Mouse (Mus musculus): ENCODE results near the gene Ackr2. TPM values are rescaled to one million over a fixed set of nuclear protein-coding genes. Genes with fewer than 3 reads are reported as not detected.

Ackr2 gene
- total RNA-seq, 2 experiments from 2014 or later, result not detected

DNA sequence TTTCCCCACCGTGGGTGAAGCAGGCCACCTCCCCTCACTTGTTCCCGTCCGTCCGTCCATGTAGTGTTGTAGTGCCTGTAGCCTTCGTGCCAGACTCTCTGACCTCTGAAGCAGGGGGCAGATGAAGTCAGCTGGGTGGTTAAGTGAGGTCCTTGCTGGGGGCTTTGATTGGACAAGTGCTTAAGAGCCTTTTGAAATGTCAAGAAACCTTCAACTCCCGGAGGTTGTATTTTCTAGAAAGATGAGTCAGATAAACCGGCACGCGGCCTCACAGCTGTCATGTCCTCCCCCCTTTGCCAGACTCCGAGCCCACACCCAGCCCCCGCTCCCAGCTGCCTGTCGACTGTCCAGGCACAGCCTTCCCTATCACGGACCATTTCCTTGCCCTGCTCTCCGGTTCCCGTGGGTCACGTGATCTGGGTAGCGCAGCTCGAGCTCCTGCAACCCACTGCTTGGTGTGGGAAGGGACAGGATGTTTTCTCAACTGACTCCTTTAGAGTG lies 7.7 kb upstream of the Ackr2 start:
- peak; percentile 40; the same call in 1 of the 2 replicates for ATAC-seq (ENCODE audit: poor library complexity, severe bottlenecking)

DNA sequence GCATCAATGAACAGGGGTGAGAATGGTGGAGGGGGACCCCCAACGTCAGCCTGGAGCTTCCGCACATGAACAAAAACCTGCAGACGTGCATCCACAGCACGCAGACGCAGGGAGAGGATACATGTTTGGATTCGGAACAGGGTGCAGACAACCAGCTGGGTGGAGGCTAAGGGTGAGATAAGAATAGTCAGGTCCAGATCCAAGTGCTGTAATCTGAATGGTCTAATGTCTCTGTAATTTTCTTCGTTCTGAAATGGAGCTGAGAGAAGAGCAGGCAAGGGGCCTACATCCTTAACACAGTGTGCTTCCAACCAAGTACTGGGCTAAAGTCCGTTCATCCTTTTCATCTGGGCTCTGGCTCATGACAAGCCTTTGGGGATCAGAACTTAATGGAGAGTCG lies 6.9 kb upstream of the Ackr2 start:
- ATAC-seq (ENCODE audit: poor library complexity, severe bottlenecking), result no peak

DNA sequence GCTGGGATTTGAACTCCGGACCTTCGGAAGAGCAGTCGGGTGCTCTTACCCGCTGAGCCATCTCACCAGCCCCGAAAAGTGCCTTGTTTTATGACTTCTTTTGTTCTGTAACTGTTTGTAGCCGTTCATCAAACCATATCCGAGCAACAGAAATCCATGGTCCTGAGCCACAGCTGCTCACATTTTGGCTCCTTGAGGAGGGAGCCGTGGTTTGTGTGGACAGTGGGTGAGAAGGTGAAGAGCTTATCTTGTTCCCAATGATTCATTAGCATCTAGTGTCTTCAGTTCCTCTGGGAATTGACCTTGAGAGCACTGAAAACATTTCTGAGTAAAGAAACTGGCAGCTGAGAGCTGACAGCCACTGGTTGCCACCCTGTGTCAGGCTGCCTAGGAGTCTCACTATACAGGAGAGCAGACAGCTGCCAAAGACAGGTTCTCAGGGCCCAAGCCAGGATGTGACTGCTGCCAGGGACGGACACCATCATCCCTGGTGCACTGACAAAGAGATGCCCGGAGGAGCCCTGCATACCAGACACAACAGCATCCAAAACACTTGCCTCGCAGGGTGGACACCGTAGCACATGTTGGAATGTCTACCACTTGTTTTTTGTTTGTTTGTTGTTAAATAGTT lies 6.0 kb upstream of the Ackr2 start:
- ATAC-seq (ENCODE audit: poor library complexity, severe bottlenecking), result no peak

- ATAC-seq (ENCODE audit: poor library complexity, severe bottlenecking), result no peak
These were observed 3.7 kb upstream of the Ackr2 start for GRCm38 (mm10) chr9:121894447-121894846.

- no peak for ATAC-seq (ENCODE audit: poor library complexity, severe bottlenecking)
These were observed 2.7 kb upstream of the Ackr2 start for GRCm38 (mm10) chr9:121895392-121895993.

DNA sequence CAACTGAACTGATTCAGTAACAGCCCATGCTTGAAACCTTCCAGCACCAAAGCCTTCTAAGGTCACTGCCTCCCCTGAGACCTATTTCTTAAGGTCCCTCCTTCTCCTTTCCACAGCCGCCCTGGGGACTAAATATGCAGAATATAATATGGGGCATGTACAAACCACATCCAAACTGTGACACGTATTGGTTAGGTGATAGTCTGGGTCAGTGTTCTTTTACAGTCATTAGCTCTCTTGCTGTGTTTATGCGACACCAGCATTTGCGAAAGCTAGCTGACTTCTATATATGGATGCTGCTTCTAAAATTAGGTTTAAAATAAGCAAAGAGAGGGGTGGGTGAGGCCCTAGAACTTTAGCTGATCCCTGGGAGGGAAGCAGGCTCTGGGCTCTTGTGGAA lies 1.3 kb upstream of the Ackr2 start:
- ATAC-seq (ENCODE audit: poor library complexity, severe bottlenecking), result no peak

GRCm38 (mm10) chr9:121899306-121899705 lies 1.2 kb downstream of the Ackr2 start:
- no peak for ATAC-seq (ENCODE audit: poor library complexity, severe bottlenecking)

DNA sequence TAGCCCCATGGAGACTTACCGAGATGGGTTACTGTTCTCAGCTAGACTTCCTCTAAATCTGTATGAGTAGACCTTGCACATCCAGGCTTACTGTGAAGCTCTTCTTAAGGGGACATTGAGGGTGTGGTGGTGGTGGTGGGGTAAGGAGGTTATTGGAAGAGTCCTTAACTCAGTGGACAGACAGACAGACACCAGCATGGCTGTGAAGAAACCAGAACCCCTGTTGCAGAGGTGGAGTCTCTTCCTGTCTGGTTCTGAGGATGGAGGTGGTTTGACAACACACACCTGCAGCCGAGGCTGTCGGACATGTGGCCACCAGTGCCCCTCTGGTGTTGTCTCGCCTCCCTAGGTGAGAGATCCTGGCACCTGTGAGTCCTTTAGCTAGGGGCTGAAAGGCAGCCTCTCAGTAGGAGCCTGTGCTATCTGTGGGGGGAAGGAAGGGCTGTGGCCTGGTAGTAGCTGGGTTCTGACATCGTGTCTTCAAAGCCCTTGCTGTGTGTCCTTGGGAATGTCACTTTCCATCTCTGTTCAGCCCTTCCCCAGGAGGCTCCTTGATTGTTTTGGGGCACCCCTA lies 2.2 kb downstream of the Ackr2 start:
- no peak for ATAC-seq (ENCODE audit: poor library complexity, severe bottlenecking)

- ATAC-seq (ENCODE audit: poor library complexity, severe bottlenecking), result no peak
These were observed 3.9 kb downstream of the Ackr2 start for GRCm38 (mm10) chr9:121901710-121902700.

- 0 out of 2 replicates have a peak, but pooled peaks have one; percentile 28 for ATAC-seq (ENCODE audit: poor library complexity, severe bottlenecking)
These were observed 5.5 kb downstream of the Ackr2 start for GRCm38 (mm10) chr9:121903476-121904305.

GRCm38 (mm10) chr9:121904319-121904718 lies 6.2 kb downstream of the Ackr2 start:
- peak; percentile 55; the same call in 1 of the 2 replicates for ATAC-seq (ENCODE audit: poor library complexity, severe bottlenecking)

GRCm38 (mm10) chr9:121904946-121905345 lies 6.8 kb downstream of the Ackr2 start:
- no peak for ATAC-seq (ENCODE audit: poor library complexity, severe bottlenecking)

- ATAC-seq (ENCODE audit: poor library complexity, severe bottlenecking), result no peak
These were observed 7.5 kb downstream of the Ackr2 start for GRCm38 (mm10) chr9:121905556-121906185.

- ATAC-seq (ENCODE audit: poor library complexity, severe bottlenecking), result no peak
These were observed 8.3 kb downstream of the Ackr2 start for GRCm38 (mm10) chr9:121906456-121906855.

- ATAC-seq (ENCODE audit: poor library complexity, severe bottlenecking), result no peak
These were observed 9.4 kb downstream of the Ackr2 start for GRCm38 (mm10) chr9:121907356-121908070.

GRCm38 (mm10) chr9:121908321-121908720 lies 10.2 kb downstream of the Ackr2 start:
- ATAC-seq (ENCODE audit: poor library complexity, severe bottlenecking), result no peak

- ATAC-seq (ENCODE audit: poor library complexity, severe bottlenecking), result peak; percentile 70
These were observed 11.5 kb downstream of the Ackr2 start for GRCm38 (mm10) chr9:121909635-121910034.

DNA sequence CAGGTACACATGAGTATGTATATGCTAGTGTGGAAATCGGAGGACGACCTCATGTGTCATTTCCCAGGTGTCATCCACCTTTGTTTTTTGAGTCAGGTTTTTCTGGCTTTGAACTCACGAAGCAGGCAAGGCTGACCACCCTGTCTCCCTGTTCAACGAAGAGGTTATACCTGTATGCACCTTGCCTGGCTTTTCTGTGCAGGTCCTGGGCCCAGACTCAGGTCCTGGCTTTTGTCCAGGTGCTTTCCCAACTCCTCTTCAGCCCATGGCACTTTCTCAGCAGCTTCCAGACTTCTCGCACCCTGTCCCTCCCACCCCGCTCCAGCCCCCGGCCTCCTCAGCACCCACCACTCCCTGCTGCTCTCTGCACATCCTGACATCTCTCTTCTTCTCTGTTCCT lies 13.0 kb downstream of the Ackr2 start:
- ATAC-seq (ENCODE audit: poor library complexity, severe bottlenecking), result no peak

DNA sequence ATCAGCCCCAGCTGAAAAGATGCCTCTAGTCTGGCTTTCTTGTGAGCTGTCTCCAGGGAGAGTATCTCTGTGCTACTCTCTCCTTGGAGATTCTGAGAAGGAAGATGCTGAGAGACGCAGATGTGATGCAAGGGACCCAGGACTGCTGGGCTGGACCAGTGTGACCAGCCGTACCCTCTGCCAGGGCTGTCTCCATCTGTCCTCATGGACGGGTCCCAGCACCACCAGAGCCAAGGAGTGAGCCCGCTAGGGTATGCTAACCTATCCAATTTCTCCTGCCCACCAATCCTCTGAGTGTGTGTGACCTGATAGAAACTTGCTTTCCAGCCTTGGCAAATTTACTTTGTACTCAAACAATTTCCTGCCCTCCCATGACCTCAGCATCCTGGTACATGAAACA lies 14.6 kb downstream of the Ackr2 start:
- ATAC-seq (ENCODE audit: poor library complexity, severe bottlenecking), result no peak

Data from megakaryocyte, adult 5-6 weeks (primary cell).